Mouse (Mus musculus): ENCODE data around the gene A730049H05Rik.

GRCm38 (mm10) chr6:92779935-92780205, 36.4 kb upstream of the A730049H05Rik start:
- TF ChIP-seq CTCF (IDR thresholded peaks at IDR 0.05; ENCODE audit: low read depth) (no peak), EP300 (IDR thresholded peaks at IDR 0.05; ENCODE audit: low read depth) (no peak)

All from liver, postnatal 0 days (tissue).